Mouse (Mus musculus): Measurements from ENCODE around the gene Usp15. TPM values are rescaled to one million over a fixed set of nuclear protein-coding genes. Genes with fewer than 3 reads are reported as not detected.

The Usp15 gene
- total RNA-seq, 2 experiments from 2014 or later: 92.3 to 112 TPM

GRCm38 (mm10) chr10:123056463-123056862 lies 140.3 kb downstream of the Usp15 start:
- intact Hi-C loops (cut with DNase I): no loop called here
- no peak for DNase-seq (ENCODE audit: low spot score in 2 of 2)

- no peak for DNase-seq (ENCODE audit: low spot score in 2 of 2)
- intact Hi-C loops (cut with DNase I): no loop called here
Measured at GRCm38 (mm10) chr10:123055205-123056000, 141.4 kb downstream of the Usp15 start.

Small RNA genes lying within 50 kb of the gene (microRNA-seq; reads per million reads assigned to microRNA genes)
- 3.0 reads per million, percentile 5 among the genes with 10 or more reads in this experiment for gene Gm27920

Other genes with a start within 250 kb of the Usp15 start
- 10 to 100 TPM; 86.6 to 99.9 TPM for gene Mon2, start 120.5 kb downstream of the Usp15 start, total RNA-seq (2021)
- gene Fam19a2, start 67.0 kb upstream of the Usp15 start, total RNA-seq (2021): 10 to 100 TPM; 66.6 to 74.9 TPM